Mouse (Mus musculus) CD4-positive, CD25-positive, alpha-beta regulatory T cell, adult 4 months (primary cell): Measurements from ENCODE around the gene Zfp961. TPM values are rescaled to one million over a fixed set of nuclear protein-coding genes. Genes with fewer than 3 reads are reported as not detected.
A peak's percentile ranks its signal among the peaks of the same experiment; 100 is the strongest.
"Not testable (repeated sequence)": the region's sequence is repeated elsewhere in the genome, so short reads cannot be mapped to it uniquely, and the experiment has no call there.

Experiments
- ATAC-seq: one replicate; pipeline ENCODE4 v1.8.0; 2017
- polyA plus RNA-seq, 2 experiments: library from polyadenylated mRNA; unstranded; fragments of 100-300 nt; shearing (Covaris generic); gene quantifications; one replicate each; pipeline ENCODE4 v1.2.1; 2017

Zfp961 gene
- polyA plus RNA-seq: 10 to 100 TPM; 24.5 to 27.3 TPM

DNA sequence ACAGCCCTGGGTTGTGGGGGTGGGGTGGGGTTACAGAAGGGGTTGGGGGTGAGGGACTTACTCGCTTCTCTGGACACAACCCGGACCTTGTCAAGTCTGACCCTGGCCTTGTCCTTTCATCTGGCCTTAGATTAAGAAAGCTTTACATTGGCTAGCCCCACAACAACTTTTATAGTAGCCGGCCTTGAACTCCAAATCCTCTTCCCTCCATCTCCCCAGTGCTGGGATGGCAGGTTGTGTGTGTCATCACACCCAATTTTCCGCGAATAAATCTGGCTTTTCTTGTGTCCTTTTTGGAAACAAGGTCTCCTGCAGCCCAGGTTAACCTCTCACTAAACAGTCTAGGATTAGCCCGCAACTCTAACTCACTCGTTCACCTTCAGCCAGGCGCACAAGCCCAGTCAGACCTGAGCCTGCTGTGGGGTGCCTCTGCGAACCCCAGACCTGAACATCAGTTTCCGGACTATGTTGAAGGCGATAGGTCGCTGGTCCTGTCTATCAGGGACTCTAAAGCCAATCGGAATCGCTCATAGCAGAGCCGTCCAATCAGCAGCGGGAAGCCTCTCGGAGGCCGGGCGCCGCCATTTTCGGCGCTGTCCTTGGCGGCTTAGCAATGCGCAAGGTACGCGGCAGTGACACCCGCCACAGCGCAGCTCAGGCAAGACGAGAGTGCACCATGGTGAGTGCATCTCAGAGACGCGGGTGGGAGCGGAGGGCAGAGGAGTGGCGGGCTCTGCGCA, at the start of gene Zfp961:
Zfp961 (plus strand) TSS at position 557 of the 740 bp plus-strand sequence.
- ATAC-seq: peak; percentile 99

DNA sequence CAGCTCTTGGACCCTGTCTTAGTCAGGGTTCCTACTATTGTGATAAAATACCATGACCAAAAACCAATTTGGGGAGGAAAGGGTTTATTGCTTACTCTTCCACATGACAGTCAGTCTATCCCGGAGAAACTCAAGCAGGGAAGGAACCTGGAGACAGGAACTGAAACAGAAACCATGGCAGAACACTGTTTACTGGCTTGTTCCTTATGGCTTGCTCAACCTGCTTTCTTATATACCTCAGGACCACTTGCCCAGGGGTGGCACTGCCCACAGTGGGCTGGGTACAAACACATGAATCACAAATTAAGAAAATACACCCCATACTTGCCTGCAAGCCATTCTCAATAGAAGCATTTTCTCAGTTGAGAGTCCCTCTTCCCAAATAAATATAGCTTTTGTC, 47.8 kb upstream of the Zfp961 start:
- not testable (repeated sequence) for ATAC-seq

DNA sequence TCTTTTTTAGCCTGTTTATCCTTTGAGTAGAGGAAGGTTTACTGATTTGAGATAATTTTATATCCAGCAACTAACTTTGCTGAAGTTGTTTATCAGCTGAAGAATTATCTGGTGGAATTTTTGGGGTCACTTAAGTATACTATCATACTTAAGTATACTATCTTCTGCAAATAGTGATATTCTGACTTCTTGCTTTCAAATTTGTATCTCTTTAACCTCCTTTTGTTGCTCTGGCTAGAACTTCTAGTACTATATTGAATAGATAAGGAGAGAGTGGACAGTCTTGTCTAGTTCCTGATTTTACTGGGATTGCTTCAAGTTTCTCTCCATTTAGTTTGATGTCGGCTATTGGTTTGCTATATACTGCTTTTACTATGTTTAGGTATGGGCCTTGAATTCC, 44.0 kb upstream of the Zfp961 start:
- no peak for ATAC-seq

DNA sequence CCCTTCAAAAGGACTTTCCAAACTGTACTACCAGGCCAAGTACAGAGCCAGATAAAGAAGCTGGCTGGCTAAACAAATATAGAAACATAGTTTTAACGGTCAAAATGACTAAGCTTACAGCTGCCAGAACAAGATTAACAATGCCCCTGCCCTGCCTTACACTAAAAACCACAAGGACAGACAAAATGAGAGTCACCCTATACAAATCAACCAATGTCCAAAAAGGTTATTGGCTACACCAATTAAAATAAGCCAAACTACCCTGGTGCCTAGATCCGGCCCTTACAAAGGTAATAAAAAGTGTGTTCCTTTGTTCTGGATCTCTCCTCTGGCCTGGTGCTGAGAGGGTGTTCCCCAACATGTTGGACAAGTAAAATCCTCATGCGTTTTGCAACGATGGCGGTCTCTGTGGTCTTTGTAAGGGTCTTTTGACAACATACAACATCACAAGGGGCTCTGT, 43.0 kb upstream of the Zfp961 start:
- no peak for ATAC-seq

DNA sequence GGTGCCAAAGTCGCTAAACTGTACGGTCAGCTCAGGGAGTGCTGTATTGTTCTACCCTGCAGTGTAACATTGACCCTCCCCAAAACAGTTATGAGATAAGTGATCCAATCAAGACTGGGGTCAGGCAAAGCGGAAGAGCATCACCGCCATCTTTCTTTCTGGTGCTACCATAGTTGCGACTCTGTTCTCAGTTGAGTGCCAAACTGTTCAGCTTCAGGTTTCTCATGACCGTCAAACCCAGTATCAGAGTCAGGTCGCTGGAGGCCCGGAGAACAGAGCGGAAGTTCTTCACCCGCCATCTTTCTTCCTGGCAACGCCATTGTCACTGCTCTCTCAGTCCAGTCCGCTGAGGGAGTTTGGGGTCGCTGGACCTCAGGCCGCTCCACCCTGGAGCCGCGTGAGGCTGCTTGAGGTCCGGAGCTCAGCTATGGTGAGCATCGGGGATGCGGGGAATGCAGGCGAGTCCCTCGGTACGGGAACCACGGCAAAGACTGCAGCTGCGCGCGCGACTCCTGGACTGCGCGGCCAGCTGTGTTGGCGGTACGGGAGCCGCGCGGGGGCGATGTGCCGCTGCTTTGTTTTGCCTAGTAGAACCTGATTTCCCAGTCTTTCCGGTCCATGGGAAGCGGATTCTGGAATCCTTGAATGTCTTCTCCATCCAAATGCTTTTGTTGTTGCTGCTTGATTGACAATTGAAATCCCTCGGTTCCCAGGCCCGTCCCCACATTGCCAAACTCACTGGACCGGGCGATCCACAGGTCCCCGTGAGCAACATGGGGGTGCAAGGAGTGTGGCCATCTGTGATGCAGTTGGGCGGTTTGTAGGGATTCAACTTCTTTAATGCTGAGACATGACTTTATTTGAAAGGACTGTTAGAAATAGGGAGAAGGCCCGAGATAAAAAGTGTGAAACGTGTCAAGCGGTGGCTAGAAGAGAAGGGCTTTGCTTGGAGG, 42.3 kb upstream of the Zfp961 start, which contains the start of the genes Zfp882 and Zfp617:
Zfp882 (plus strand) TSS at position 300 of the 953 bp plus-strand sequence.
Zfp617 (plus strand) TSS at position 327 of the 953 bp plus-strand sequence.
- ATAC-seq: peak; percentile 93

DNA sequence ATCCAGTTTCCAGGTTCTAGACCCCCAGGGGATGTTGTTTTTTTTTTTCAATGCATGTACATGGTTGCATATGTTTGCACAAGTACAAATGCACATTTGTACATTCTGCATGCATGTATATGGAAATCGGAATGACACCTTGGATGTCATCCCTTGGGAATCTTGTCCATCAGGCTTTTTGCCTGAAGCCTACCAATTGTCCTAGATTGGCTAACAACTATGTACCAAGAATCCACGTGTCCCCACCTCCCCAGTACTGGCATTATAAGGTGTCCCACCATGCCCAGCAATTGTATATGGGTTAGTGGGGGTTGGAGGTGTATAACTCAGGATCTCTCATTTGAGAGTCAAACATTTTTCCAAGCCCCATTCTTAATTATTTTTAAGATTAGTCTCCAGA, 38.6 kb upstream of the Zfp961 start:
- ATAC-seq: no peak

DNA sequence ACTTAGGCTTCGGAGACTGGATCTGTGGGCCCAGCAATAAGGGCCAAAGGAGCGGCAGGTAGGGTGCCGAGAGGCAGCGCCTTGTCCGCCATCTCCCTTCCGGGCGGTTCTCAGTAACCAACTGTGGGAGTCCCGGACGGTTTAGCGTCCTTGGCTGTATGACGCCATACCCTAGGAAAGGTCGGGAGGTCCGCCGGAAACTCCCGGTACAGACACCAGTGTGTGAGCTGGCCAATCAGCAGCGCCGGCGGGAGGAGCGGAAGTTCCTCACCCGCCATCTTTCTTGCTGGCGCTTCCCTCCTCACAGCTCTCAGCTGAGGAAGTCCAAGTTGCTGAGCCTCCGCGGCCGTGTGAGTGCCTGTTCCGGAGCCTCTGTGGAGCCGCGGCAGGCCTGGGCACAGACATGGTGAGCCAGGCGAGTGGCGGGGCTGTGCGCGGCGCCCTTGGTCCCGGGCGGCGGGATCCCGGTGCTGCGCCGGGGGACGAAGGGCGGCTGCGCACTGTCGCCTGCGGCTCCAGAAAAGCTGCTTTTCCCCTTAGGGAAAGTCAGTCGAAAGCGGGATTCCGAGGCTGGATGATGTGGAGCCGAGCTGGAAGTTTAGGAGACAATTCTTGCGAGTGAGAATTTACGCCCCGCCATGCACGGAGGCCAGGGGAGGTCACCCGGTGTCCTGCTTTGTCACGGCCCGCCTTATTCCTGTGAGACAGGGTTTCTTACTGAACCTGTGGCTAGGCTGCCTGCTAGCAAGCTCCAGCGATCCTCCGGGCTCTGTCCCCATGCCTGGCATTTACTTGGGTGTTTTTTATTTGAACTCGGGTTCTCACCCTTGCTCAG, 28.1 kb upstream of the Zfp961 start:
- ATAC-seq: peak; percentile 96

DNA sequence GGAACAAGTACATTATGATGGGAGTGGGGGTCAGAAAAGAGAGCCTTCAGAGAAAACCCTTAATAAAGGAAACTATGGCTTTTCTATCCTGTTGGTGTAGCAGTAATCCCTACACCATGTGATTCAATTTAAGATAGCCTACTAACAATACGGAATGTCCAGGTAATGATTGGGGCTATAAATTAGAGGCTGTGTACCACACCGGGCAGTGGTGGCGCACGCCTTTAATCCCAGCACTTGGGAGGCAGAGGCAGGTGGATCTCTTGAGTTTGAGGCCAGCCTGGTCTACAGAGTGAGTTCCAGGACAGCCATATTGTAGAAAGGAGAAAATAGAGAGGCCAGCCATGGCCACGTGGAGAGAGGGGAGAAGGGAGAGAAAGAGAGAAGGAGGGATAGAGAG, 25.0 kb upstream of the Zfp961 start:
- ATAC-seq: no peak

DNA sequence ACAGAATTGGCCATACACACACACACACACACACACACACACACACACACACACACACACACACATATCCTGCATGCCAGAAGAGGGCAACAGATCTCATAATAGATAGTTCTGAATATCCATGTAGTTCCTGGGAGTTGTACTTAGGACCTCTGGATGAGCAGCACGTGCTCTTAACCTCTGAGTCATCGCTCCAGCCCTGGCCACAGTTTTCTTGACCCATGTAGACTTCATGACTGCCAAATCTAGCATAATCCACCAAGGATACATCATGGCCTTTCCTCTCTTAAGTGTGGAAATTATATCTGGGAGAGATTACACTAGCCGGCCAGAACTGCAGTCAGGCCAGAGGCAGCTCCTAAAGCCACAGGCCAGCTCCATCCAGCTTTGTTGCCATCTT, 24.3 kb upstream of the Zfp961 start:
- no peak for ATAC-seq

DNA sequence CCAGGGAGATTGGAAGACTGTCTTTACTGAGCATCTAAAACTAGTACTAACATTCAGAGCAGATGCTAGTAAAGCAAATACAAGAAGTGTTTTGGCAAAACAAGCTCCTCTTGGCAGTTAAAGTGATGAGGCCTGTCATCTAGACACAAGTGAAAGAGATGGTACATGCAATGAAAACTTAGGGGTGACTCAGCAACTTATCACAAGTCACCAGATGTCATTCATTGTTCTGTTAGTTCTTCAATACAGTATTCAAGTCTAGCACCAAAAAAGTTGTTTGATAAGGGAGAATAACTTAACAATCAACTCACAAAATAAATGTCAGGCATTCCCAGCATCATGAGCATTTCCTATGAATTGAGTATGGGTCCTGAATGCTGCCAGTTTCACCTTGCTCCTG, 23.1 kb upstream of the Zfp961 start:
- ATAC-seq: no peak

DNA sequence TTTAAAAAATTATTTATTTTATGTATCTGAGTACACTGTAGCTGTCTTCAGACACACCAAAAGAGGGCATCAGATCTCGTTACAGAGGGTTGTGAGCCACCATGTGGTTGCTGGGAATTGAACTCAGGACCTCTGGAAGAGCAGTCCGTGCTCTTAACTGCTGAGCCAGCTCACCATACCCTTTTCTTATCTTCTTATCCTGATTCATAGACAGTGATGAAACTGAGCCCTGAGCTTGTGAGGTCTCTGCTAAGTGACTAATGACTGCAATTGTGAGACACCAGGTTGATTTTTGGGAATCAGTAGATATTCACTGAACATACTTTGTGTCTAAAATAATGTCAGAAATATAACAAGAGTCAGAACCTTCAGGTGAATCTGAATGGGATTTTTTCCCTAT, 12.8 kb upstream of the Zfp961 start:
- not testable (repeated sequence) for ATAC-seq

DNA sequence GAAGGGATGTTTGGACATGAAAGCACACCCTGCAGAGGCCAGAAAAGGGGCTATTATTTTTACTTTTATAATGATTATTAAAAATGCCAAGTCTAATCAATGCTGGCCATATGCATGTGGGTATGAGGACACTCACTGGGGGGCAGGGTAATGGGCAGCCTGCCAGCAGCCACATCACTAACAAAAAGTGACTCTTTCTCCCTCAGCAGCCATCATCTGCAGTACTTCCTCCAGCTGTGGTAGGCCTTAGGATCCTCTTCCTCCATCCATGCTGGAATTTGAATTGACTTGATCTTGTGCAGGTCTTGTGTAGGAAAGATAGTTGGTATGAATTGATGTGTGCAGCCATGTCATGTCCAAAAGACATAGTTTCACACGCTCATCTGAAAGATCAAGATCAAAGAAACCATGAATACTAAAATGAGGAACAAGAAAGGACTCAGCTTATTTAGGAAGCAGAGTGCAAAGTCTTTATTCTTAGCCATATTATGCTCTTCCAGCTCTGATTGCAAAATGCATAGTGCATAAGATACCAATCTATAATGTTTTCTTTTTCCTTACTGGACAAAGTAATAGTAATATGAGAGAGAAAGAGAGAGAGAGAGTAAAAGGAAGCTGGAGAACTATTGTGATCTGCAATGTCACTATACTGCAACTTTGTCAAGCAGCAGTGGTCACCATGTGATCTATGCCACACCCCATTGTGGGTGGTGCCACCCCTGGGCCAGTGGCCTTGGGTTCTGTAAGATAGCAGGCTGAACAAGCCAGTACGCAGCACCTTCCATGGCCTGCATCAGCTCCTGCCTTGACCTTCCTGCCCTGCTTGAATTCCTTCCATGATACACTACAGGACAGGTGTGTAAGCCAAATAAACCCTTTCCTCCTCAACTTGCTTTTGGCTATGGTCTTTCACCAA, 10.3 kb upstream of the Zfp961 start:
- ATAC-seq: no peak

DNA sequence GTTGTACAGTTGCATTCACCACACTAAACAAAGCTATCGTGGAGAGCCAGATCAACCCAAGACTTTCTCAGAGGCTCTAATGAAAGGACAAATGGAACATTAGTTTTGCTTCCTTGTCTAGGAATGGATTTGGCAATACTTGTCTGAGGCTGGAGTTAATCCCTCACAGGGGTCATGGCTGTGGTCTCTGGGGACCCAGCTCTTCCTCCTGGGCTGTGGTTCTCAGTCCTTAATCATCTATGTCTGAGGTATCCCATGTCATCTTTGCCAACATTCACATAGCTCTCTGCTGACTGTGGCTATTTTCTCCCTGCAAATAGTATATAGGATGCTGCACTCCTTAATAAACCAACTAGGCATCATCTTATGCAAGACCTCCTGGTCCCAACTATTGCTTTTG, 9.1 kb upstream of the Zfp961 start:
- ATAC-seq: no peak

DNA sequence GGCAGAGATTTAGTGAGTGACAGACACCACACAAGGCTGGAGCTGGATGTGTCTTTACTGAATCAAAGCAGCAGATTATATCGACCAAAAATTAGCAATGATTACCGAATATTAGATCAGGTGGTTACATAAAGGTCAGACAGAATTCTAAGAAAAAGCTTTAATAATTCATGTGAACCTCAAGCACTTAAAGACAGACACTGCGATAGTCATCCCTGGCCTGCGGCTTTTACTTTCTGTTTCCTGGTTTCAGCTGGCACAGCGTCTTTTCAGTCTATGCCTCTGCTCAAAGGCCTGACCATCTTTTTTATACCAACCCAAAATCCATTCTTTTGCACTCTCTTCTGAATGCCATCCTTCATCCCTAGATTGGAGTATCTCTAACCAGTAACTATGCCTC, 2.2 kb upstream of the Zfp961 start:
- peak; percentile 34 for ATAC-seq

DNA sequence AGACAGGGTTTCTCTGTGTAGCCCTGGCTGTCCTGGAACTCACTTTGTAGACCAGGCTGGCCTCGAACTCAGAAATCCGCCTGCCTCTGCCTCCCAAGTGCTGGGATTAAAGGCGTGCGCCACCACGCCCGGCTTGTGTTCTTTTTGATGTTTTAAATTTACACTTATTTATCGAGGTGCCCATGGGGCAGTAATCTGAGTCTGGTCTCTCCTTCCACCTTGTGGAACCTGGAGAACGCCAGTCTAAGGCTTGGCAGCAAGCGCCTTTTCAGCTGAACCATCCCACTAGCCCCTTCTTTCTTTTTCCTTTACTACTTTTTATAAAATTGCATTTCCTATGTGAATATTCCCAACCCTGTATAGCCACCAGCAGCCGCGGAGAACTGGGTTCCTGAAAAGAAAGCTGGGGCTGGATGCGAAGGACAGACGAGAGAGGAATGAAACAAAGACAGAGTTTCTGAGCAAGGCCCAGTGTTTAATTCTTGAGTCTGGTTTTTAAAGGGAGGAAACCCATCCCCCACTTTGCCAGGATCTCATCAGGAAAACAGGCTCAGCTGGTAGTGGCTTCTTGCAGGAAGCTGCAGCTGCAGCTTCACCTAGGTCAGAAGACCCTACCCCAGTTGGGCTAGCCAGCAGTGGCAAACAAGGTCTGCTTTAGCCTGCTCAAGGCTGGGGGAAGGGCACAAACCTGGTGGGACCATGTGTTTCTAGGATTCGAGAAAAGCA, 761 bp downstream of the Zfp961 start:
- no peak for ATAC-seq

DNA sequence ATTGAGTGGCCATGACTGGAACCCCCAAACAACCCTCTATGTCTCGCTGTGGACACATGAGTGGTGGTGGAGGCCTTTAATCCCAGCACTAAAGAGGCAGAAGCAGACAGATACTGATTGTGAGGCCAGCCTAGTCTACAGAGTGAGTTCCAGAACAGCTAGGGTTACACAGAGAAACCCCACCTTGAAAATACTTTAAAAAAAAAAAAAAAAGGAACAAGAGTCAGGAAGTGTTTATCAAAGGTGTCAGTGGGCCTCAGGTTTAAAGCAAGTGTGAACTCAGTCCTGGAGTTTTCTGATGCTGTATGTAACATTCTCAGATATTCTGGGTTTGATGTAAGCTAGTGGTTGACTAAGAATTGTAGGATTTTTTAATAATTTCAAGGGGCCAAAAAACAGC, 1.7 kb downstream of the Zfp961 start:
- ATAC-seq: no peak

DNA sequence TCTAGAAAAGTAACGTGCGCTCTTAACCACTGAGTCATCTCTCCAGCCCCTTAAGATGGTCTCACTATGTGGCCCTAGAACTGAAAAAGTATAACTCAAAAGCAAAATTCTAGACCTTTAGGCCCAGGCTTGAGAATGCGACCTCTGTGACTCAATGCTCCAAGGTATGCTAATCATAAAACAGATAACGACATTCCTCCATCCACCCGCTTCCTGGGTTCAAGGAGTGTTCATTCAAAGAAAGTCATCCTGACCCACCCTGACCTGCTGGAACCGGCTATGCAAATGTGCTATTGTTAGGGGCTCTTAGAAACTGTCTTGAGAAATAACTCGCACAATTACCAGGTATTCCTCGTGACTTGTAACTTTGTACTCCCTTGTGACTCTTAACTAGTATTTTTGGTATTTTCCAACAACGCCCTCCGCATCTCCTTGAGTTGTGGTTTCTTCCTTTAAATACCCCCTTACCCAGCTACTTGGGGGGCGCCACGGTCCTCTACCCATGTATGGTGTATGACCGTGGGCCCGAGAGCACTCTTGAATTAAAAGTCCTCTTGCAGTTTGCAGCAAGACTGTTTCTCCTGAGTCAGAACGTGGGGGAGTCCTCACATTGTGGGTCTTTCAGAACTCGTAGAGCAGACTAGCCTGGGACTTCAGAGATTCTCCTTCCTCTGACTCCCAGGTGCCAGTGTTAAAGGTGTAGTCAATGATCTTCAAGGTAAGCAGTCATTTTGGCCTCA, 2.3 kb downstream of the Zfp961 start:
- ATAC-seq: not testable (repeated sequence)

DNA sequence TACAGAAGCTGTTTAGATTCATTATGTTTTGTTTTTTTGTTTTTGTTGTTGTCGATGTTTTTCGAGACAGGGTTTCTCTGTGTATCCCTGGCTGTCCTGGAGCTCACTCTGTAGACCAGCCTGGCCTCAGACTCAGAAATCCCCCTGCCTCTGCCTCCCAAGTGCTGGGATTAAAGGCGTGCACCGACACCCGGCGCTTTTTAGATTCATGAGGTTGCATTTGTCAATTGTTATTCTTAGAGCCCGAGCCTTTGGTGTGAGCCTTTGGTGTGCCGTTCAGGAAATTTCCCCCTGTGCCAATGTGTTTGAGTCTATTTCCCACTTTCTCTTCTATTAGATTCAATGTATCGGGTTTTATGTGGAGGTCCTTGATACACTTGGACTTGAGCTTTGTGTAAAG, 3.8 kb downstream of the Zfp961 start:
- no peak for ATAC-seq

DNA sequence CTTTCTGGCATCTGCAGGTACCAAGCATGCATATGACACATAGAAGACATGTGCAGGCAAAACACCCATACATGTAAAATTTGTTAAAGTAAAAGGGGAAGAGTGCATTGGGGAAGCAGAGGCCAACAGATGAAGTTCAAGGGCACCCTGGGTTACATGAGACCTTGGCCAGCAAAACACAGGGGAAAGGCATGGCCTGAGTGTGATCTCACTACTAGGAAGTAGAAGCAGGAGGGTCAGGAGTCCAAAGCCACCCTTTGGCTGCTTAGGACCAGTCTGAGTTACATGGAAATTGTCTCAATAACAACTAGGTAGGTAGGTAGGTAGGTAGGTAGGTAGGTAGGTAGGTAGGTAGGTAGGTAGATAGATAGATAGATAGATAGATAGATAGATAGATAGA, 9.6 kb downstream of the Zfp961 start:
- no peak for ATAC-seq

DNA sequence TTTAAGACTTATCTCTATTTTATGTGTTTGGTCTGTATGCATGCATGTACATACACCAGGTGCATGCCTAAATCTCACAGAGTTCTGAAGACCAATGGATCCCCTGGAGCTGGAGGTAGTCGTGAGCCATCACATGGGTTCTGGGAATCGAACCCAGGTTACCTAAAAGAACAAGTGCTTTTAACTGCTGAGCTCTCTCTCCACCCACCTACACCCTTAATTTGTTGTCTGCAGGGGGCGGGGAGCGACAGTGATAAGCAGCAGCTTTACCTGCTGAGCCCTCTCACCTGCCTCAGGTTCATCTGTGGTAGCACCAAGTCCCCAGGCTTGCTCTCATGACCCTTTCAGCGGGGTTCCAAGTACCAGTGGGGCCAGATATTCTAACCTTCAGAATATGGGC, 11.0 kb downstream of the Zfp961 start:
- ATAC-seq: no peak
